Mouse (Mus musculus): ENCODE measurements at regions not wholly inside any gene's neighbourhood (a gene's known extent, or its start where the extent isn't known, plus 50 kb on each side); places are given as distances from the start of the nearest gene placed in this dataset.

DNA sequence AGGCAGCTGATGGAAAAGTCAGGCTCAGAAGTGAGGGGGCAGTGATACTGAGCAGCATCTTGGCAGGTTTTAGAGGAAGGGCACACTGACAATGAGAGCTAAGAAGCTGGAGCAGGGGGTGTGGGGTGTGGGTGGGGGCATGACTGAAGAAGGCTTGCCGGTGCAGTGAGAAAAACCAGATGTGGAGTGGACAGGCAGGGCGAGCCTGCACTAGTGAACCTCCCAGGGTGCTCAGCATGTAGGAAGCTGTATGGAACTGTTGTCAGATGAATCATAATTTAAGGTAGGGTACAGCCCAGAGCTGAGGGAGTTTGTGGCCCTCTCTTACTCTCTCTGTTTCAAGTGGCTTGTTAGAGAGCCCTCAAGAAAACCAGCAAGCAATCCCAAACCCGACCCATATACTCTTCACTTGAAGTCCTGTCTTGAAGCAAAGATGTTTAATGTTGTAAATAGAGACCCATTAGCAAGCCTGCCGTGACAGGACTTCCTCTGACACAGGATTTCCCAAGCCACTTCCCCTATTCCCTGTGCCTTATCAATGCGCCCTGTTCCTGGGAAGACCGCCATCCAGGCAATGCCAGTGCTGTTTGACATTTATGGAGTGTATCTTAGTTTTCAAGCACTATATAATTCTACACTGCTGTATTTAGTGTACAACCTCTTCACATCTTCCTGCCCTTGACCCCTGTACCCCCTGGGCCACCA lies 90.4 kb upstream of the Npvf start:
- Histone ChIP-seq H3K27ac (ENCODE audit: insufficient read depth, low read depth, low read length) (no peak overlapping the region), H3K4me3 (ENCODE audit: insufficient read depth, low read depth, low read length) (no peak overlapping the region), H3K4me1 (ENCODE audit: control insufficient read depth, insufficient read depth, low read length) (0 out of 2 replicates have a peak, but pooled peaks cover 3% of the 10 kb centered on the region)
- WGBS, result 85% methylated on average over 6 of the region's 6 CpGs
- no peak for TF ChIP-seq POLR2A (IDR thresholded peaks at IDR 0.05; ENCODE audit: insufficient read depth, low read depth, low read length)
- no peak for TF ChIP-seq CTCF (IDR thresholded peaks at IDR 0.05; ENCODE audit: insufficient read depth, low read depth, low read length)

GRCm38 (mm10) chr6:50753151-50753550 lies 98.9 kb upstream of the Npvf start:
- TF ChIP-seq CTCF (IDR thresholded peaks at IDR 0.05; ENCODE audit: insufficient read depth, low read depth, low read length), result no peak
- TF ChIP-seq POLR2A (IDR thresholded peaks at IDR 0.05; ENCODE audit: insufficient read depth, low read depth, low read length), result no peak
- H3K4me3 ChIP-seq (ENCODE audit: insufficient read depth, low read depth, low read length), result no peak overlapping the region
- 76% methylated on average over 7 of the region's 7 CpGs for WGBS
- no peak overlapping the region for H3K27ac ChIP-seq (ENCODE audit: insufficient read depth, low read depth, low read length)
- H3K4me1 ChIP-seq (ENCODE audit: control insufficient read depth, insufficient read depth, low read length), result no peaks in the 10 kb centered on the region

DNA sequence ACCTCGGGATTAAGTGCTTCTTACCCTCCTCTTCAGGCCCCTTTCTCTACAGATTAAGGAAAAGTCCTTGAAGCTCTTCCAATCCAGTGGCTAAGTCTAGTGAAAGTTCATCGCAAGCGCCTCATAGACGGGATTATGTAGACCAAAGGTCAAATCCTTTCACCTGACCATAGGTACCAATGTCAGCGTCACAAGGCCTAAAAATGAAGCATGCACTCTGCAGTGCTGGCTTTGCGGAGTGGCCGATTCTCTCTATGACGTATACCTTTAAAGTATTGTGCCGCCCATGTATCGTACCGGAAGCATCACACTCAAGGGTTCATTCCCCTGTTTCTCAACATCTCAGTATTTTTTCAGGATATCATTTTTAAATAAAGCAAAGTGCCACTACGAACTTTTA lies 100.5 kb upstream of the Npvf start:
- H3K27ac ChIP-seq (ENCODE audit: insufficient read depth, low read depth, low read length), result no peak overlapping the region
- no peaks in the 10 kb centered on the region for H3K4me1 ChIP-seq (ENCODE audit: control insufficient read depth, insufficient read depth, low read length)
- TF ChIP-seq POLR2A (IDR thresholded peaks at IDR 0.05; ENCODE audit: insufficient read depth, low read depth, low read length) (no peak), CTCF (IDR thresholded peaks at IDR 0.05; ENCODE audit: insufficient read depth, low read depth, low read length) (no peak)
- WGBS, result 93% methylated on average over 12 of the region's 12 CpGs
- H3K4me3 ChIP-seq (ENCODE audit: insufficient read depth, low read depth, low read length), result no peak overlapping the region

DNA sequence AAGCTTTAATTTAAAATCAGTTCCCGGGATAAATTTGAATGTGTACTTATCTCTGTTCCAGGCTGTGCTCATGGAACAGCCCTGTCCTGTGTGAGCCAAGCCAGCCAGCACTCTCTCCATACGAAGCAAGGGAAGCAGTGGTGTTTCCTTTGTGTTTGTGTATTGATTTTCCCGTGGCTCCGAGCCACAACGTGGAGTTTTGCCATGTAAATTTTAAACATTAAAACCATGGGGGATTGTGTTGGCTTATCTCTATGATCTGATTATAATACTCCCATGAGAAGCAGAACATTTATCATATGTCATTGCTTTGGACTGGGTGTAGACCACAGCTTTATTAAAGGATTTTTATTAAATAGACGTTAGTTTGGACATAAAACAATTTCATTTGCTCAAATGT lies 106.1 kb upstream of the Npvf start:
- no peaks in the 10 kb centered on the region for H3K4me1 ChIP-seq (ENCODE audit: control insufficient read depth, insufficient read depth, low read length)
- no peak overlapping the region for H3K27ac ChIP-seq (ENCODE audit: insufficient read depth, low read depth, low read length)
- H3K4me3 ChIP-seq (ENCODE audit: insufficient read depth, low read depth, low read length), result no peak overlapping the region
- 64% methylated on average over 6 of the region's 6 CpGs for WGBS
- no peak for TF ChIP-seq POLR2A (IDR thresholded peaks at IDR 0.05; ENCODE audit: insufficient read depth, low read depth, low read length)
- no peak for TF ChIP-seq CTCF (IDR thresholded peaks at IDR 0.05; ENCODE audit: insufficient read depth, low read depth, low read length)

DNA sequence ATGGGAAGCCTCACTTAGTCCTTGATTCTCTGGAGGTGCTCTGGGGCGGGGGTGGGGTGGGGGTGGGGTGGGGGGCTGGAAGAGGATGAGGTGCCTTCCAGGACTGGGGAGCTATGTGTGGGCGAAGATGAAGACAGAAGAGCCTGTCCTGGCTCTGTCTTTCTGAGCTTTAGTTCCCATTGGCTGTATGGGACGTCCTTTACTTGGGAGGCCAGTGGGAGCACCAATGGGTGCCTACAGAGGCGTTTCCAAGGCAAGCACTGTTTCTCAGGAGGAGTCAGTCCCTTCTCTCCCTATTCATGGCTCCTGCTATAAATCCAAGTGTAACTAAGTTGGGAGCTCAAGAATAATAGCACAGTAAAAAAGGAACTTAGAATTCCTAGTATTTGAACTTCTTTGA lies 108.9 kb upstream of the Npvf start:
- 73% methylated on average over 4 of the region's 4 CpGs for WGBS
- Histone ChIP-seq H3K4me1 (ENCODE audit: control insufficient read depth, insufficient read depth, low read length) (no peaks in the 10 kb centered on the region), H3K27ac (ENCODE audit: insufficient read depth, low read depth, low read length) (no peak overlapping the region), H3K4me3 (ENCODE audit: insufficient read depth, low read depth, low read length) (no peak overlapping the region)
- TF ChIP-seq CTCF (IDR thresholded peaks at IDR 0.05; ENCODE audit: insufficient read depth, low read depth, low read length) (no peak), POLR2A (IDR thresholded peaks at IDR 0.05; ENCODE audit: insufficient read depth, low read depth, low read length) (no peak)

DNA sequence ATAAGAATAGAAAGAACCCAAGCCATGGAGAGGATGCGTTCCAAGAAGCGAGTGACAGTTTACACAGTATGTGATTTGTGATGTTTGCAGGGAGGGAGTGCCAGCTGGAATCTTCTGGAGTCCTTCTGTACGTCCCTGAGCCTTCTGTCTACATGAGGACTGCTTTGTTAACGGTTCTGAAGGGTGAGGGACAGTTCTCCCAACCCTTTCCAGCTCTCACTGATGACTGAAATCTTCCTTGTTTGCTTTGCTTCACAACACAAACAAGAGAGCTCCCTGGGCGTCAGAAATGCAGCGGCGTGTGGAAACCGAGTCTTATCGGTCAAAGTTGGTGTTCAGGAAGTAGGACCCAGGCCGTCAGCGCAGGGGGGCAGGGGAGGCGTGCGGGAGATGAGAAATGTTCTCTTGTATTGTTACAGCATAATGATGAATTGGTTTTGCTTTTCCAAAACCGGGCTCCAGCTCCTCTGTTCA lies 112.2 kb upstream of the Npvf start:
- no peak for TF ChIP-seq CTCF (IDR thresholded peaks at IDR 0.05; ENCODE audit: insufficient read depth, low read depth, low read length)
- no peak for TF ChIP-seq POLR2A (IDR thresholded peaks at IDR 0.05; ENCODE audit: insufficient read depth, low read depth, low read length)
- Histone ChIP-seq H3K27ac (ENCODE audit: insufficient read depth, low read depth, low read length) (no peak overlapping the region), H3K4me3 (ENCODE audit: insufficient read depth, low read depth, low read length) (no peak overlapping the region), H3K4me1 (ENCODE audit: control insufficient read depth, insufficient read depth, low read length) (no peaks in the 10 kb centered on the region)
- WGBS, result 52% methylated on average over 14 of the region's 14 CpGs

GRCm38 (mm10) chr6:50767126-50767525 lies 112.9 kb upstream of the Npvf start:
- WGBS, result 81% methylated on average over 6 of the region's 6 CpGs
- TF ChIP-seq POLR2A (IDR thresholded peaks at IDR 0.05; ENCODE audit: insufficient read depth, low read depth, low read length) (no peak), CTCF (IDR thresholded peaks at IDR 0.05; ENCODE audit: insufficient read depth, low read depth, low read length) (no peak)

DNA sequence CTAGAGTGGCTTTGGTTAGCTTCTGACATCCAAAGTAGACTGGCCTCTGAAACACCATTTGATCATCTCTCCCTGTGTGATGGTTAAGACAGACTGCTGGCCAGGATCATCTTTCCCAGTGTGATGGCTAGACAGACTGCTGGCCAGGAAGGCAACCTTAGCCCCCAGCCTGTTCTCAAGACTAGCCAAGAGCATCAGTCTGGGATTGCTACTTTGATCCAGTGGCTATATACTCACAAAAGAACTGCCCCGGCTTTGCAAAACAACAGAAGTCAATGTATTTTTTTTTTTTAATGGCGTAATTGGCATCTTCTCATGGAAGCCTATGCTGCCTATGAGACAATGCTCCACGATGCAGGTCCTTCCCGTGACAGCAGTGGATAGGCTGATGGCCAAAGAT lies 113.6 kb upstream of the Npvf start:
- WGBS, result 94% methylated on average over 4 of the region's 4 CpGs
- Histone ChIP-seq H3K4me1 (ENCODE audit: control insufficient read depth, insufficient read depth, low read length) (no peaks in the 10 kb centered on the region), H3K27ac (ENCODE audit: insufficient read depth, low read depth, low read length) (no peak overlapping the region), H3K4me3 (ENCODE audit: insufficient read depth, low read depth, low read length) (no peak overlapping the region)
- TF ChIP-seq POLR2A (IDR thresholded peaks at IDR 0.05; ENCODE audit: insufficient read depth, low read depth, low read length) (no peak), CTCF (IDR thresholded peaks at IDR 0.05; ENCODE audit: insufficient read depth, low read depth, low read length) (no peak)

More at GRCm38 (mm10) chr6:50767126-50767525, 112.9 kb upstream of the Npvf start:
- Histone ChIP-seq H3K27ac (ENCODE audit: insufficient read depth, low read depth, low read length) (no peak overlapping the region), H3K4me3 (ENCODE audit: insufficient read depth, low read depth, low read length) (no peak overlapping the region), H3K4me1 (ENCODE audit: control insufficient read depth, insufficient read depth, low read length) (no peaks in the 10 kb centered on the region)

GRCm38 (mm10) chr6:50769101-50769500 lies 114.9 kb upstream of the Npvf start:
- WGBS, result 81% methylated on average over 2 of the region's 2 CpGs
- TF ChIP-seq POLR2A (IDR thresholded peaks at IDR 0.05; ENCODE audit: insufficient read depth, low read depth, low read length) (no peak), CTCF (IDR thresholded peaks at IDR 0.05; ENCODE audit: insufficient read depth, low read depth, low read length) (no peak)
- Histone ChIP-seq H3K4me3 (ENCODE audit: insufficient read depth, low read depth, low read length) (no peak overlapping the region), H3K4me1 (ENCODE audit: control insufficient read depth, insufficient read depth, low read length) (0 out of 2 replicates have a peak, but pooled peaks cover 3% of the 10 kb centered on the region), H3K27ac (ENCODE audit: insufficient read depth, low read depth, low read length) (no peak overlapping the region)
